12 mouse cellular contexts compared by ENCODE assay signal in the genomic region with DNA sequence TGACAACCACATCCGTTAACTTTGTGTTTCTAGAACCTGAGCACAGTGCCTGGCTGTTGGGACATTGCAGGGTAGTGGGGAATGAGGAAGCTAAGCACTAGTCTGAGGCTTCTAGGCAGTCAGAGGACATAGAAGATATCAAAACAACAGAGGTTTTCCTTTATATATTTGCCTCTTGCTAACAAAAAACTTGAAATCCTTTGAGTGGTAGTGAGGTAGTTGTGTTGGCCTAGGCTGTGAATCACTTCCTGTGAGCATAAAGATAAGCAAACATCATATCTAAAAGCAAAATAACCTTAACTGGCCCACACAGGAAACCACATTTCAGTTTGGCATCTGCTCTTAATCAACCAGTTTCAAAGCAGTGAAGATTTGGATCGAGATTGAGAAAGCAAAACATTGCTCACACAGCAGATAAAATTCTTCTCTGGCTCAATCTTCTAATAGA. TPM values are rescaled to one million over a fixed set of nuclear protein-coding genes. Genes with fewer than 3 reads are reported as not detected.
A peak's percentile ranks its signal among the peaks of the same experiment; 100 is the strongest.
DNase-seq lines count a peak whose midpoint lies in the region; ATAC-seq lines count a peak whose summit lies in the region.
"Had no signal": no experiment of that assay in that cellular context is flagged by ENCODE, and none has a peak within 500 bp of the region (broad histone marks: within the 10 kb centered on the region; RNA-seq: fewer than 3 reads in every experiment).

No protein-coding gene starts in this region.

- ATAC-seq in activated CD4-positive, CD25-positive, alpha-beta regulatory T cell, adult 4 months = peak; percentile 51
- ATAC-seq in megakaryocyte progenitor cell, adult 5-6 weeks (replicated peaks; ENCODE audit: poor library complexity) = peak; percentile 63

- peak; percentile 13 for DNase-seq in kidney, postnatal 10 days
- no peak for DNase-seq in kidney, adult 18-20 months
- peak; percentile 91 for DNase-seq in CD4-positive helper T cell, adult 2 months (ENCODE audit: low read depth, low spot score)
- no peak for DNase-seq in cerebellum, postnatal 36 days
- no peak for DNase-seq in retina, postnatal 1 day
- no peak for DNase-seq in urinary bladder, postnatal 14 days (ENCODE audit: low spot score)
- DNase-seq: right cerebral cortex, postnatal 4 days had no signal

RNA-seq across cellular contexts. Expression of a gene that starts 1.5 kb away (rescaled TPM):
- 1,000 to 10,000 TPM; 1,191 to 1,241 TPM for polyA plus RNA-seq in activated CD4-positive, CD25-positive, alpha-beta regulatory T cell, adult 4 months (2017; shearing (Covaris generic))
- 251 and 299 TPM in 2 replicates for total RNA-seq in megakaryocyte progenitor cell, adult 5-6 weeks (2015)
- 245 and 306 TPM in 2 replicates for total RNA-seq in megakaryocyte progenitor cell, adult 5-6 weeks (2017)

RNA-seq across cellular contexts. Expression of a gene that starts 37.6 kb away (rescaled TPM):
- not detected for polyA plus RNA-seq in activated CD4-positive, CD25-positive, alpha-beta regulatory T cell, adult 4 months (2017; shearing (Covaris generic))
- total RNA-seq in megakaryocyte progenitor cell, adult 5-6 weeks (2015) = not detected in 2 replicates
- total RNA-seq in megakaryocyte progenitor cell, adult 5-6 weeks (2017) = not detected in 2 replicates
- polyA plus RNA-seq: embryonic facial prominence, embryonic 13.5 days; gonadal fat pad, adult 2 months; neural tube, embryonic 13.5 days had no signal

Comparison
In these comparisons a context has a peak if more than half of its experiments do, and no peak if none do; other contexts are left out.
1. DNase-seq: peak in kidney, postnatal 10 days (single experiment) and CD4-positive helper T cell, adult 2 months (single experiment); none in kidney, adult 18-20 months (single experiment), cerebellum, postnatal 36 days (0 of 2), retina, postnatal 1 day (single experiment) and urinary bladder, postnatal 14 days (single experiment).